Mouse (Mus musculus): ENCODE results near the gene Tcn2. TPM values are rescaled to one million over a fixed set of nuclear protein-coding genes. Genes with fewer than 3 reads are reported as not detected.
A peak's percentile ranks its signal among the peaks of the same experiment; 100 is the strongest.

Gene Tcn2
- polyA plus RNA-seq, 1 experiment, result 16.4 TPM

GRCm38 (mm10) chr11:3903046-3903445, 28.9 kb downstream of the Tcn2 start:
- peak overlapping the region; percentile 58 for H3K4me2 ChIP-seq (ENCODE audit: low read depth)
- no peak overlapping the region for H3K4me3 ChIP-seq
- peaks cover 38% of the 10 kb centered on the region for H3K36me3 ChIP-seq (ENCODE audit: control insufficient read depth, insufficient read depth)
- H3K79me2 ChIP-seq (ENCODE audit: control insufficient read depth, insufficient read depth), result peaks cover 30% of the 10 kb centered on the region
- no peak overlapping the region for H3ac ChIP-seq (ENCODE audit: control insufficient read depth, insufficient read length)
- TF ChIP-seq TCF3 (IDR thresholded peaks at IDR 0.05; ENCODE audit: insufficient read length, low read depth) (no peak), POLR2AphosphoS2 (IDR thresholded peaks at IDR 0.05; ENCODE audit: insufficient read length, low read depth) (peak; percentile 65), MAX (IDR thresholded peaks at IDR 0.05; ENCODE audit: low read depth) (no peak), MYOG (IDR thresholded peaks at IDR 0.05; ENCODE audit: control insufficient read depth in 1 of 3, insufficient read depth in 1 of 3, insufficient read length in 2 of 3, low read depth in 2 of 3) (no peak), POLR2A (IDR thresholded peaks at IDR 0.05; ENCODE audit: insufficient read length, low read depth) (peak; percentile 18)
- no peaks in the 10 kb centered on the region for H3K27me3 ChIP-seq (ENCODE audit: control insufficient read depth, insufficient read depth, insufficient read length)

DNA sequence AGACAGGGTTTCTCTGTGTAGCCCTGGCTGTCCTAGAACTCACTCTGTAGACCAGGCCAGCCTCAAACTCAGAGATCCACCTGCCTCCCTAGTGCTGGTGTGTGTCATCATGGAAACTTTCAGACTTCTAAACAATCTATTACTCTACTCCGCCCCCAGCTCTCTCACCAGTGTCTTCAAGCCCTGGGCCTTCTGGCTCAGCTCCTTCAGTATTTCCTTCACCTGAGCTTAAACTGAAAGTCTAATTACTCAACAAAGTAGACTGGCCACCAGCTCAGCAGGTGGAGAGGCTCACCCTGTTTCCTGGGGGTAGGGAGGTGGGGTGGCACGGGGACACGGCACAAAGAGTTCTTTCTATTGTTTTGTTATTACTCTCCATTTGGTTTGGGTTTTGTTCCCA, 29.4 kb downstream of the Tcn2 start:
- no peak overlapping the region for H3K4me3 ChIP-seq
- peaks cover 44% of the 10 kb centered on the region for H3K36me3 ChIP-seq (ENCODE audit: control insufficient read depth, insufficient read depth)
- peaks cover 25% of the 10 kb centered on the region for H3K79me2 ChIP-seq (ENCODE audit: control insufficient read depth, insufficient read depth)
- H3ac ChIP-seq (ENCODE audit: control insufficient read depth, insufficient read length), result no peak overlapping the region
- peak overlapping the region; percentile 58 for H3K4me2 ChIP-seq (ENCODE audit: low read depth)
- H3K27me3 ChIP-seq (ENCODE audit: control insufficient read depth, insufficient read depth, insufficient read length), result no peaks in the 10 kb centered on the region
- no peak for TF ChIP-seq TCF3 (IDR thresholded peaks at IDR 0.05; ENCODE audit: insufficient read length, low read depth)
- no peak for TF ChIP-seq SRF (IDR thresholded peaks at IDR 0.05; ENCODE audit: control insufficient read depth, insufficient read length, low read depth)
- TF ChIP-seq USF1 (IDR thresholded peaks at IDR 0.05; ENCODE audit: low read depth), result no peak
- no peak for TF ChIP-seq REST (IDR thresholded peaks at IDR 0.05; ENCODE audit: insufficient read depth, insufficient read length)
- TF ChIP-seq MYOD1 (IDR thresholded peaks at IDR 0.05; ENCODE audit: control insufficient read depth in 1 of 3, insufficient read length in 2 of 3, low read depth in 2 of 3), result no peak
- no peak for TF ChIP-seq POLR2A (IDR thresholded peaks at IDR 0.05; ENCODE audit: insufficient read length, low read depth)

- Histone ChIP-seq H3K4me3 (no peak overlapping the region), H3K27me3 (ENCODE audit: control insufficient read depth, insufficient read depth, insufficient read length) (no peaks in the 10 kb centered on the region), H3K79me2 (ENCODE audit: control insufficient read depth, insufficient read depth) (peaks cover 26% of the 10 kb centered on the region), H3ac (ENCODE audit: control insufficient read depth, insufficient read length) (no peak overlapping the region), H3K4me2 (ENCODE audit: low read depth) (no peak overlapping the region), H3K36me3 (ENCODE audit: control insufficient read depth, insufficient read depth) (peaks cover 37% of the 10 kb centered on the region)
- TF ChIP-seq MAX (IDR thresholded peaks at IDR 0.05; ENCODE audit: low read depth) (no peak), MYOG (IDR thresholded peaks at IDR 0.05; ENCODE audit: control insufficient read depth in 1 of 3, insufficient read depth in 1 of 3, insufficient read length in 2 of 3, low read depth in 2 of 3) (peak in 2 of 3 experiments; percentile 24 to 74), POLR2AphosphoS2 (IDR thresholded peaks at IDR 0.05; ENCODE audit: insufficient read length, low read depth) (no peak), POLR2A (IDR thresholded peaks at IDR 0.05; ENCODE audit: insufficient read length, low read depth) (peak; percentile 17), MYOD1 (IDR thresholded peaks at IDR 0.05; ENCODE audit: control insufficient read depth in 1 of 3, insufficient read length in 2 of 3, low read depth in 2 of 3) (peak in 1 of 3 experiments; percentile 92), CEBPB (IDR thresholded peaks at IDR 0.05; ENCODE audit: insufficient read depth, poor library complexity, severe bottlenecking) (no peak)
These were observed 31.7 kb downstream of the Tcn2 start for GRCm38 (mm10) chr11:3900296-3900695.

GRCm38 (mm10) chr11:3895933-3896332, 36.0 kb downstream of the Tcn2 start:
- no peak for TF ChIP-seq SRF (IDR thresholded peaks at IDR 0.05; ENCODE audit: control insufficient read depth, insufficient read length, low read depth)
- TF ChIP-seq CEBPB (IDR thresholded peaks at IDR 0.05; ENCODE audit: insufficient read depth, poor library complexity, severe bottlenecking), result no peak
- TF ChIP-seq REST (IDR thresholded peaks at IDR 0.05; ENCODE audit: insufficient read depth, insufficient read length), result no peak
- TF ChIP-seq E2F4 (IDR thresholded peaks at IDR 0.05; ENCODE audit: insufficient read depth), result no peak
- no peak for TF ChIP-seq TCF12 (IDR thresholded peaks at IDR 0.05; ENCODE audit: insufficient read depth, poor library complexity, severe bottlenecking)
- no peak for TF ChIP-seq TCF3 (IDR thresholded peaks at IDR 0.05; ENCODE audit: insufficient read length, low read depth)
- TF ChIP-seq USF1 (IDR thresholded peaks at IDR 0.05; ENCODE audit: low read depth), result no peak
- peaks cover 26% of the 10 kb centered on the region for H3K79me2 ChIP-seq (ENCODE audit: control insufficient read depth, insufficient read depth)
- no peaks in the 10 kb centered on the region for H3K27me3 ChIP-seq (ENCODE audit: control insufficient read depth, insufficient read depth, insufficient read length)
- H3K4me2 ChIP-seq (ENCODE audit: low read depth), result peak overlapping the region; percentile 83
- H3K36me3 ChIP-seq (ENCODE audit: control insufficient read depth, insufficient read depth), result peaks cover 20% of the 10 kb centered on the region
- H3K4me3 ChIP-seq, result peak overlapping the region; percentile 73
- H3ac ChIP-seq (ENCODE audit: control insufficient read depth, insufficient read length), result no peak overlapping the region

DNA sequence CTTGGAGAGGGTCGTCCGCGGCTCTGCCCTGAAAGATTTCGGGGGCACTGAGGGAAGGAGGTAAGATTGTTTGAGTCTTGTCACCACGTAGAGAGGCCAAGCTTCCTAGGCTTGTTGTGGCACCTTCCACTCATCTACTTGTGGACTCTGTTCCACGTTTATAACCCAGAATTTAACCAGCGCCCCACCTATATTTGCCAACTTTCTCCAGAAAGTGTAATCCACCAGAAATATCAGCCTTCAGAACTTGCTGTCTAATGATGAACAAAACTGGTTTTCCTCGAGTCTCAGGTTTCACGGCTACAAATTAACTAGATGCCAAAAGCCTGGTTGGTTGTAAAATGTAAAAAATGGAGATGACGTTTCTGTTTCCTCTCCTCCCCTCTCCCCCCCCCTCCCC, 36.5 kb downstream of the Tcn2 start:
- H3K79me2 ChIP-seq (ENCODE audit: control insufficient read depth, insufficient read depth), result peaks cover 26% of the 10 kb centered on the region
- no peak for TF ChIP-seq POLR2AphosphoS2 (IDR thresholded peaks at IDR 0.05; ENCODE audit: insufficient read length, low read depth)
- TF ChIP-seq TCF3 (IDR thresholded peaks at IDR 0.05; ENCODE audit: insufficient read length, low read depth), result no peak
- H3ac ChIP-seq (ENCODE audit: control insufficient read depth, insufficient read length), result no peak overlapping the region
- no peaks in the 10 kb centered on the region for H3K27me3 ChIP-seq (ENCODE audit: control insufficient read depth, insufficient read depth, insufficient read length)
- H3K4me2 ChIP-seq (ENCODE audit: low read depth), result peak overlapping the region; percentile 83
- H3K4me3 ChIP-seq, result peak overlapping the region; percentile 73
- peaks cover 20% of the 10 kb centered on the region for H3K36me3 ChIP-seq (ENCODE audit: control insufficient read depth, insufficient read depth)
